Mouse (Mus musculus): ENCODE data around the gene Gm436.

Gene Gm436

GRCm38 (mm10) chr4:144686268-144686667, at the start of gene Gm436:
TSS of gene Gm436 (minus strand) at chr4:144686368.
- no peak for DNase-seq (ENCODE audit: low spot score in 2 of 2)

- no peak for DNase-seq (ENCODE audit: low spot score in 2 of 2)
Observed at GRCm38 (mm10) chr4:144721304-144721703, 35.1 kb upstream of the Gm436 start, which contains the start of gene Gm13178. TSS of gene Gm13178 (minus strand) at chr4:144721404.

- DNase-seq (ENCODE audit: low spot score in 2 of 2), result no peak
Observed at GRCm38 (mm10) chr4:144719691-144720090, 33.5 kb upstream of the Gm436 start.

- DNase-seq (ENCODE audit: low spot score in 2 of 2), result no peak
Observed at GRCm38 (mm10) chr4:144718288-144718687, 32.1 kb upstream of the Gm436 start.

GRCm38 (mm10) chr4:144638263-144638662, 47.9 kb downstream of the Gm436 start:
- no peak for DNase-seq (ENCODE audit: low spot score in 2 of 2)

All from thymus, postnatal 10 days (tissue).